19 mouse cellular contexts compared by ENCODE assay signal in genomic region chr16:48326903-48327302, GRCm38 (mm10). TPM values are rescaled to one million over a fixed set of nuclear protein-coding genes. Genes with fewer than 3 reads are reported as not detected.
A peak's percentile ranks its signal among the peaks of the same experiment; 100 is the strongest.
DNase-seq lines count a peak whose midpoint lies in the region; ATAC-seq and TF ChIP-seq lines count a peak whose summit lies in the region.
"Had no signal": no experiment of that assay in that cellular context is flagged by ENCODE, and none has a peak within 500 bp of the region (broad histone marks: within the 10 kb centered on the region; RNA-seq: fewer than 3 reads in every experiment).

No protein-coding gene starts in this region.

- TF ChIP-seq EP300 in heart, adult 2 months (IDR thresholded peaks at IDR 0.05; ENCODE audit: insufficient read depth, low read depth, low read length) = no peak

- no peak for TF ChIP-seq POLR2A in heart, adult 2 months (IDR thresholded peaks at IDR 0.05; ENCODE audit: insufficient read depth, low read depth, low read length)

- WGBS in midbrain, postnatal 0 days = 78% methylated on average over 5 of the region's 5 CpGs
- 78% methylated on average over 5 of the region's 5 CpGs for WGBS in midbrain, embryonic 10.5 days
- WGBS in forebrain, embryonic 15.5 days = 83% methylated on average over 5 of the region's 5 CpGs
- 53% methylated on average over 5 of the region's 5 CpGs for WGBS in heart, adult 2 months

- no peaks in the 10 kb centered on the region for H3K9me3 ChIP-seq in midbrain, postnatal 0 days (ENCODE audit: low read length)
- H3K9me3 ChIP-seq in midbrain, embryonic 10.5 days (replicated peaks) = no peaks in the 10 kb centered on the region
- no peaks in the 10 kb centered on the region for H3K9me3 ChIP-seq in forebrain, embryonic 15.5 days
- H3K9me3 ChIP-seq: forebrain, embryonic 10.5 days; heart, embryonic 15.5 days; limb, embryonic 15.5 days; lung, embryonic 15.5 days had no signal

- no peak overlapping the region for H3K4me2 ChIP-seq in midbrain, postnatal 0 days (ENCODE audit: low read depth, low read length, poor library complexity, severe bottlenecking)
- H3K4me2 ChIP-seq in forebrain, embryonic 15.5 days (replicated peaks) = no peak overlapping the region
- H3K4me2 ChIP-seq: heart, embryonic 15.5 days; limb, embryonic 15.5 days; lung, embryonic 15.5 days had no signal

- no peak overlapping the region for H3K4me3 ChIP-seq in midbrain, postnatal 0 days (ENCODE audit: low read depth, low read length)
- no peak overlapping the region for H3K4me3 ChIP-seq in midbrain, embryonic 10.5 days
- H3K4me3 ChIP-seq in forebrain, embryonic 15.5 days = no peak overlapping the region
- no peak overlapping the region for H3K4me3 ChIP-seq in heart, adult 2 months
- H3K4me3 ChIP-seq: forebrain, embryonic 10.5 days; gastrocnemius, adult 2 months; heart, embryonic 15.5 days; limb, embryonic 15.5 days; lung, embryonic 15.5 days; megakaryocyte, embryonic 14.5 days had no signal

- H3K27me3 ChIP-seq in midbrain, postnatal 0 days (ENCODE audit: insufficient read depth, low read length) = no peaks in the 10 kb centered on the region
- H3K27me3 ChIP-seq in midbrain, embryonic 10.5 days (ENCODE audit: low read depth, poor library complexity, severe bottlenecking) = no peaks in the 10 kb centered on the region
- H3K27me3 ChIP-seq in forebrain, embryonic 15.5 days = no peaks in the 10 kb centered on the region
- H3K27me3 ChIP-seq in heart, adult 2 months (ENCODE audit: control insufficient read depth, insufficient read depth, low read length) = no peaks in the 10 kb centered on the region
- H3K27me3 ChIP-seq: heart, embryonic 15.5 days; limb, embryonic 15.5 days; lung, embryonic 15.5 days; megakaryocyte, embryonic 14.5 days had no signal

- H3K4me1 ChIP-seq in midbrain, postnatal 0 days (ENCODE audit: insufficient read depth, low read length) = no peaks in the 10 kb centered on the region
- no peaks in the 10 kb centered on the region for H3K4me1 ChIP-seq in midbrain, embryonic 10.5 days
- no peaks in the 10 kb centered on the region for H3K4me1 ChIP-seq in forebrain, embryonic 15.5 days
- no peaks in the 10 kb centered on the region for H3K4me1 ChIP-seq in heart, adult 2 months (ENCODE audit: control insufficient read depth, insufficient read depth, low read length)
- H3K4me1 ChIP-seq: forebrain, embryonic 10.5 days; heart, embryonic 15.5 days; limb, embryonic 15.5 days; lung, embryonic 15.5 days; megakaryocyte, embryonic 14.5 days had no signal

- H3K79me2 ChIP-seq in heart, adult 2 months (replicated peaks; ENCODE audit: control insufficient read depth, insufficient read depth, low read length) = no peaks in the 10 kb centered on the region

- no peak for TF ChIP-seq CTCF in midbrain, postnatal 0 days (IDR thresholded peaks at IDR 0.05)
- TF ChIP-seq CTCF in heart, adult 2 months (IDR thresholded peaks at IDR 0.05) = no peak

- intact Hi-C loops in heart, adult 2 months (cut with DNase I) = no loop called here

- H3K9ac ChIP-seq in midbrain, postnatal 0 days (replicated peaks; ENCODE audit: low read length, poor library complexity, severe bottlenecking) = no peak overlapping the region
- H3K9ac ChIP-seq in forebrain, embryonic 15.5 days (replicated peaks) = no peak overlapping the region
- no peak overlapping the region for H3K9ac ChIP-seq in heart, adult 2 months (ENCODE audit: low read depth, low read length)
- H3K9ac ChIP-seq: heart, embryonic 15.5 days; limb, embryonic 15.5 days; lung, embryonic 15.5 days had no signal

- no peaks in the 10 kb centered on the region for H3K36me3 ChIP-seq in midbrain, postnatal 0 days (ENCODE audit: insufficient read depth, low read length)
- H3K36me3 ChIP-seq in midbrain, embryonic 10.5 days = no peaks in the 10 kb centered on the region
- H3K36me3 ChIP-seq in forebrain, embryonic 15.5 days = no peaks in the 10 kb centered on the region
- H3K36me3 ChIP-seq in heart, adult 2 months (ENCODE audit: control insufficient read depth, insufficient read depth, low read length) = no peaks in the 10 kb centered on the region
- H3K36me3 ChIP-seq: forebrain, embryonic 10.5 days; heart, embryonic 15.5 days; limb, embryonic 15.5 days; lung, embryonic 15.5 days had no signal

- H3K27ac ChIP-seq in midbrain, postnatal 0 days (ENCODE audit: low read depth, low read length) = no peak overlapping the region
- no peak overlapping the region for H3K27ac ChIP-seq in midbrain, embryonic 10.5 days (replicated peaks)
- H3K27ac ChIP-seq in forebrain, embryonic 15.5 days (replicated peaks) = no peak overlapping the region
- H3K27ac ChIP-seq in heart, adult 2 months = no peak overlapping the region
- H3K27ac ChIP-seq: forebrain, embryonic 10.5 days; gastrocnemius, adult 2 months; heart, embryonic 15.5 days; limb, embryonic 15.5 days; lung, embryonic 15.5 days had no signal

- ATAC-seq in midbrain, postnatal 0 days (ENCODE audit: low FRiP score) = no peak
- no peak for ATAC-seq in forebrain, embryonic 15.5 days (replicated peaks)

- peak; percentile 13 for DNase-seq in adrenal gland, adult 8-10 months
- DNase-seq in adrenal gland, postnatal 4 days (ENCODE audit: low spot score in 2 of 2) = no peak
- peak; percentile 9 for DNase-seq in midbrain, postnatal 0 days (ENCODE audit: low spot score)
- DNase-seq in midbrain, embryonic 10.5 days (ENCODE audit: low spot score) = no peak
- DNase-seq in cerebellum, postnatal 36 days = peak; percentile 18 to 44
- peak; percentile 45 for DNase-seq in mesoderm, embryonic 11.5 days (ENCODE audit: low read depth, low spot score)
- no peak for DNase-seq in heart, adult 2 months
- DNase-seq: gastrocnemius, adult 2 months; right cerebral cortex, adult 18-20 months had no signal

RNA-seq across cellular contexts. Expression of gene Dppa2, which starts 23.2 kb away (rescaled TPM):
- total RNA-seq in adrenal gland, adult 8-10 months (2022) = not detected
- not detected for total RNA-seq in adrenal gland, postnatal 4 days (2021)
- not detected in 2 replicates for total RNA-seq in midbrain, postnatal 0 days (2014; rRNA removed)
- polyA plus RNA-seq in midbrain, postnatal 0 days (2015; fragmentation: Nextera tagmentation; extraction: Ambion mirVana) = not detected in 2 replicates
- polyA plus RNA-seq in midbrain, embryonic 10.5 days (2016; fragmentation: Nextera tagmentation; extraction: Ambion mirVana) = not detected in 2 replicates
- not detected in 2 replicates for polyA plus RNA-seq in forebrain, embryonic 15.5 days (2015; fragmentation: Nextera tagmentation; extraction: Ambion mirVana)
- total RNA-seq in heart, adult 2 months (2021) = not detected
- not detected in 2 replicates for polyA plus RNA-seq in heart, adult 2 months (2012; rRNA removed)
- total RNA-seq: common myeloid progenitor, adult 5-6 weeks; gastrocnemius, adult 2 months; layer of hippocampus, postnatal 25 days; MEL had no signal
- polyA plus RNA-seq: forebrain, embryonic 10.5 days; heart, embryonic 15.5 days; limb, embryonic 15.5 days had no signal

RNA-seq across cellular contexts. Expression of gene Dppa4, which starts 43.4 kb away (rescaled TPM):
- total RNA-seq in adrenal gland, adult 8-10 months (2022) = not detected
- not detected for total RNA-seq in adrenal gland, postnatal 4 days (2021)
- not detected in 2 replicates for total RNA-seq in midbrain, postnatal 0 days (2014; rRNA removed)
- polyA plus RNA-seq in midbrain, postnatal 0 days (2015; fragmentation: Nextera tagmentation; extraction: Ambion mirVana) = not detected in 2 replicates
- not detected in 2 replicates for polyA plus RNA-seq in midbrain, embryonic 10.5 days (2016; fragmentation: Nextera tagmentation; extraction: Ambion mirVana)
- polyA plus RNA-seq in forebrain, embryonic 15.5 days (2015; fragmentation: Nextera tagmentation; extraction: Ambion mirVana) = not detected in 2 replicates
- not detected for total RNA-seq in heart, adult 2 months (2021)
- not detected in 2 replicates for polyA plus RNA-seq in heart, adult 2 months (2012; rRNA removed)
- total RNA-seq: common myeloid progenitor, adult 5-6 weeks; gastrocnemius, adult 2 months; layer of hippocampus, postnatal 25 days; MEL had no signal
- polyA plus RNA-seq: forebrain, embryonic 10.5 days; heart, embryonic 15.5 days; intestine, embryonic 14.5 days; limb, embryonic 15.5 days; lung, embryonic 15.5 days had no signal

Comparison
In these comparisons a context has a peak if more than half of its experiments do, and no peak if none do; other contexts are left out.
1. DNase-seq: peak in adrenal gland, adult 8-10 months (single experiment), midbrain, postnatal 0 days (single experiment), cerebellum, postnatal 36 days (2 of 2) and mesoderm, embryonic 11.5 days (single experiment); none in adrenal gland, postnatal 4 days (0 of 2), midbrain, embryonic 10.5 days (single experiment) and heart, adult 2 months (0 of 2).